Mouse (Mus musculus) inflammation-experienced regulatory T-cells (primary cell): ENCODE results near the gene Cdk16. TPM values are rescaled to one million over a fixed set of nuclear protein-coding genes. Genes with fewer than 3 reads are reported as not detected.

Source experiments
- polyA plus RNA-seq, 2 experiments: library from polyadenylated mRNA; unstranded; fragments of 100-300 nt; shearing (Covaris generic); gene quantifications; one replicate each; pipeline ENCODE4 v1.2.1; 2017

Cdk16 gene
- polyA plus RNA-seq: 100 to 1,000 TPM in 1 of 2 experiments, 10 to 100 TPM in 1; 72.1 to 112 TPM

DNA sequence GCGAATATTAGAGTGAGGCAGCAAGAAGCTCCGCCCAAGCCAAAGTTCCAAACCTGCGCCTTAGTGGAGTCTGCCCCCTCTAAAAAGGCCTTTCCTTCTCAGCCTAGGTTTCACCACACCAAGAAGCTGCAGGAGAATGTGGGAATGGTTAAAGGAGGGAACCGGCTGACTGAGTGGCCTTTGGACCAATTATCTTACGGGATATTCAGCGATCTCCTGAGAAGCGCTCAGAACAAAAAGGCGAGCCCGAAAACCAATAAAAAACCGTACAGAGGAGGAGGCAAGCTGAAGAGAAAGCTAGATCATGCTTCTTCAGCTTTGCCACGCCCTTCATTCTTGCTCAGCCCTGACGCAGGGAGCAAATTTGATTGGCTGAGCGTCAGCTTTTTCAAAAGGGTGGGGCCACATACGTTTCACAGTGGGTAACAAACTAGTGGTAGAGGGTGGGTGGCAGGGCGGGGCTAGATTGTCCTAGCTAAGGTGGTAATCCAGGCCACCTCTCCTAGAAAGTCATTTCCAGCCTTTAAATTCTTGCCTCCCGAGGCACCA, at the start of gene Cdk16:
Gene Cdk16, plus strand, starts transcription at position 436 of the 549 bp plus-strand sequence.

DNA sequence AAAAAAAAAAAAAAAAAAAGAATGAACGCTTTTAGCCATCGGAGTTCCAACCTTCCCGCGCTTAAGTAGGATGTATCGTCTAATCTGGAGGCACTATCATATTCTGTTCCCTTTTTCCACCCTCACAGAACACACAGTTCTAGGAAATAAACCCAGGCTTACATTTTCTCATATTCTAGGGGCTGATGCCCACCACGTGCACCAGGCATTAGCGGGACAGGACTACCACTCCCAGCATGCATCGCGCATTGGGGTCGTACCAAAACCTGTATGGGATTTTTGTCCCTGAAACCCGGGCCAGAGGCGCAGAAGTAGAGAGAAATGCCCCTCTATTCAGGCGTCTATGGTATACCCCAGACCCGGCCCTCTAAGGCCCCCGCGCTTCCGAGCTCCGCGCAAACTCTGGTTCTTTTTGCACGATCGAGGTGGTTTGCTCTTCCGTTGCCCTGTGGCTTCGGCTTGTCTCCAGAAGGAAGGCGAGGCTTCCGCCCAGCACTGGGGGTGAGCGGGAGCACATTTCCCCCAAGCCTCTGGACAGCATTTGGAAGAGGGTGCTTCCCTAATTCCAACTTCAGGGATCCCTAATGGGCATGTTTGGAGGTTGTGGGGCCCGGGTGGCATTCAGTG, 29.6 kb upstream of the Cdk16 start, which contains the start of gene Uba1:
Gene Uba1, plus strand, starts transcription at position 301 of the 627 bp plus-strand sequence.

DNA sequence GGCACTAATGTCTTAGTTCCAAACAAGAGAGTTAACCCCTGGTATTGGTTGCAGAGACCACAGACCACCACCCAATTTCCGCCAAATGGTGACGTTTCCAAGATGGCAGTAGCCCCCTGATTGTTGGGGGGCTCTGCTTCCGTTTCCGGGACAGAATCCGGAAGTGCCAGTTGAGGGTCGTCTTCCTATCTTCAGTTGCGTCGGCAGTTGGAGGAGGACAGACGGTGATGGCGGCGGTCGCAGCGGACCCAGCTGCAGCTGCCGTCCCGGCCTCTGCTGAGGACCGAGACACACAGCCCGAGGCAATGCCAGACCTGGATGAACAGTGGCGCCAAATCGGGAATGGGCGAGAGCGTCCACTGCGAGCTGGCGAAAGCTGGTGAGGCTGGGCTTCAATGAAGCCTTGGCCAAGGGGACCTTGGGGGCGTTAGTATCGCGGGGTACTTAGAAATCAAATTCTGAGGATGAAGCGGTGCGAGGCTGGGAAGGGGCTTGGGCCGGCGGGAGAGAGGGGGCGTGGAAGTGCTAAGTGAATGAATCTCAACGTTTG, 16.1 kb downstream of the Cdk16 start, which contains the start of gene Usp11:
Gene Usp11, plus strand, starts transcription at position 166 of the 550 bp plus-strand sequence.

Other genes with a start within 250 kb of the Cdk16 start
- not detected for gene Rgn, start 138.2 kb upstream of the Cdk16 start, polyA plus RNA-seq
- 10 to 100 TPM; 58.5 to 72.9 TPM for gene Rbm10, start 70.5 kb upstream of the Cdk16 start, polyA plus RNA-seq
- 100 to 1,000 TPM; 152 to 161 TPM for gene Ndufb11, start 70.3 kb upstream of the Cdk16 start, polyA plus RNA-seq
- 100 to 1,000 TPM; 199 to 219 TPM for gene Uba1, start 29.6 kb upstream of the Cdk16 start, polyA plus RNA-seq
- 10 to 100 TPM; 16.2 to 22.6 TPM for gene Usp11, start 16.0 kb downstream of the Cdk16 start, polyA plus RNA-seq
- gene Araf, start 109.9 kb downstream of the Cdk16 start, polyA plus RNA-seq: 100 to 1,000 TPM; 164 to 204 TPM
- gene Timp1, start 182.2 kb downstream of the Cdk16 start, polyA plus RNA-seq: 1 to 10 TPM in 1 of 2 experiments, under 1 TPM in 1; 0.74 to 1.0 TPM
- gene Syn1, start 233.1 kb downstream of the Cdk16 start, polyA plus RNA-seq: under 1 TPM; 0.06 to 0.56 TPM
- gene Cfp, start 243.6 kb downstream of the Cdk16 start, polyA plus RNA-seq: 10 to 100 TPM in 1 of 2 experiments, 1 to 10 TPM in 1; 1.3 to 11.3 TPM